Mouse (Mus musculus): Measurements from ENCODE around the gene Sox5. TPM values are rescaled to one million over a fixed set of nuclear protein-coding genes. Genes with fewer than 3 reads are reported as not detected.
A peak's percentile ranks its signal among the peaks of the same experiment; 100 is the strongest.

Sox5 gene
- total RNA-seq, 2 experiments from 2014 or later = 0.10 TPM; not detected in 1

- ATAC-seq (replicated peaks; ENCODE audit: poor library complexity) = no peak
Measured at GRCm38 (mm10) chr6:144453147-144453546, 328.6 kb downstream of the Sox5 start.

GRCm38 (mm10) chr6:144452200-144452977 is 329.4 kb downstream of the Sox5 start:
- ATAC-seq (replicated peaks; ENCODE audit: poor library complexity) = no peak

DNA sequence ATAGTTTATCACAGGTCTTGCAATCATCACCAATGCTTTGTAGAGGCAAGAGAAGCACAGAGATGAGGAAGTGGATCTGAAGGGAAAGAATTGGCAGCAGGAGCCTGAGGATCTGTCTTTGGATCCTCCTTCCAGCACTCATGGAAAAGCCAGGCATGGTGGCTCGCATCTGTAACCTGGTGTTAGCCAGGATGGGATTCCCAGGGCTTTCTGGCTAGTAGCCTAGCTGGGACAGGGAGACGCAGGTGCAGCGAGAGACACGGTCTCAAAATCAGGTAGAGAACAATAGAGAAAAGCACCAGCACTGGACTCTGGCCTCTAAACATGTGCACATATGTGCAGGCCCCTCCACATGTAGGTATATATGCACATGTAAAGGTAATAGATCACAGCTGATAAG is 330.1 kb downstream of the Sox5 start:
- ATAC-seq (replicated peaks; ENCODE audit: poor library complexity) = no peak

DNA sequence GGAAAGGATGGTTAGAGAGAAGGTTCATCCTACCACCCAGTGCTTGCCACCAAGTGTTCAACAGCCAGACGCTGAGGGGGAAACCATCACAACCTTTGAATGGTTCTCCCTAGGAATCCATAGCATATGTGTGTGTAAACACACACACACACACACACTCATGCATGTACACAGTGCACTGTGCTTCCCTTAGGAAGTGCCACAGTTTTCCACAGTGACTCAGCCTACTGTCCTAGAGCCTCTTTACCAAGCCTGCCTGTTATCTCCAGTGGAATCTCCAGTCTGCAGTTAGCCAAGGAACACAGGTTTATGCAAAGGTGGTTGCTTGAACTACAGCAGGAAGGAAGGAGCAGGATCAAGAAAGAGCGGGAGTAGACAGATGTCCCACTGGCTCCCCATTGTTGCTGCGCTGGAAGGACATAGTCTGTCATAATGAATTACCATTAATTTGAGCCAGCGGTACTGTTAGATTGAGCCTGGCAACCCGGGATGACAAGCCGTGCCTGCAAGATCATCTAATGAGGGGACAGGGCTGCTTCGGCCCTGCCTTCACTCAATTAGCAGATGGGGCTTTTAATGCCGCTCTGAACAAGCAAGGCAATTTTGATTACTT is 335.9 kb downstream of the Sox5 start:
- ATAC-seq (replicated peaks; ENCODE audit: poor library complexity) = no peak

GRCm38 (mm10) chr6:144444367-144444766 is 337.4 kb downstream of the Sox5 start:
- no peak for ATAC-seq (replicated peaks; ENCODE audit: poor library complexity)

DNA sequence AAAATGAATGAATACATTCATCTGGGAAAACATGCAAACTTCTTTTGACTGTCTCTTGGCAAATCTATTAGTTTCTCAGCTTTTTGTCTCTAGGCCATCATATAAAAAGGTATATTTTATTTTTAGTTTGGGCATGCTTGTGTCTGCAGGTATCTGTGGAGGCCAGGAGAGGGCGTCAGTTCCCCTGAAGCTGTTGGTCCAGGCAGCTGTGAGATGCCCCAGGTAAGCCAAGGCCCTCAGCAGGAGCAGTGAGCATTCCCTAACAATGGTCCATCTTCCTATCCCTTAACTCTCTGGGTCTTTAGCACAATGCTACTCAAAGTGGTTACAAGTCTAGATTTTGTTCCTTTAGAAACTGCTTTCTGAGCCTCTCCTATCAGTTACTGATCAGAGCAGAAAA is 338.1 kb downstream of the Sox5 start:
- no peak for ATAC-seq (replicated peaks; ENCODE audit: poor library complexity)

DNA sequence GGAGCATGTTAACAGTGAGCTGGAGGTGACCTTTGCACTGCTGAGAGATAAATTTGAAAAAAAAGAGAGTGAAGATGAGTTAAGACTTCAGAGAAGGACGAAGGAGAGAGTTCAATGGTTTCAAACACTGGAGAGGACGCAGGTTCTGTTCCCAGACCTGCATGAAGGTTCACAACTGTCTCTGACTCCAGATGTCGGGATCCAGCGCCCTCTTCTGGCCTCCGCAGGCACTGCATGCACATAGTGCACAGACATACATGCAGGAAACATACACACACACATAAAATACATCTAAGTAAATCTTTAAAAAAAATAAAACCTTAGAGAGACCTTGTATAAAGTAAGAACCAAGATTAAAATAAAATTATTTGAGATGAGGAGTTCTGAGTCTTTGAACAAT is 352.5 kb downstream of the Sox5 start:
- ATAC-seq (replicated peaks; ENCODE audit: poor library complexity) = no peak

DNA sequence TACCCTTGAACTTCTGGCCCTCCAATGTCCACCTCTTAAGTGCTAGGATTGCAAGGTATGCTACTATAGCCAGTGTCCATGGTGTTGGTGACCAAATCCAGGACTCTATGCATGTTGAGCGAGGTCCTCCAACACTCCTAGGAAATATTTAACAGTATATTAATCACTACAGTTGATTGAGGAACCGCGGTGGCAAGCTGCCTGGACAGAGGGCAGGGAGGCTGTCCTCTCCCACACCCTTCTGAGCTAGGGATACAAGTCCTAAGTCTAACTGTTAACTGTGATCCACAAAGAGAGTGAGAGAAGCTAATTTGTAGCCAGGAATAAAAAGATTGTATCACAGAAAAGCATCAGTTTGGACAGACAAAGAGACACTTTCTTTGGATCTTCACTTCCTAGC is 373.7 kb downstream of the Sox5 start:
- ATAC-seq (replicated peaks; ENCODE audit: poor library complexity) = no peak

DNA sequence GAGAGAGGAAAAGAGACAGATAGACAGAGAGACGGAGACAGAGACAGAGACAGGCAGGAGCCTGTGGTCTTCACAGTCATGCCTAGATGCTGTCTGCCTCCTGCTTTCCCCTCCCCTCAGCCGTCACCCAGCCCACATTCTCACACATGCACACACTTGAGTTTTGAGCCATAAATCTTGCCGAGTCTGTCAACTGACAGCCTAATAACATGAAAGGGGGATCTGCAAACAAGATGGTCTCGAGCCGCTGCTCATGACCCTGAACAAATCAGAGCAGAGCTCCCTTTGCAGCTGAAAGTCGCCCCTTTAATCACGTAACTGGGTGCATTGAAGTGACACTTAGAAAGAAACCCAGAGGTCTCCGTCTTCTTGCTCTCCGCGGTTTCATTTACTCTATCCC is 383.7 kb downstream of the Sox5 start:
- ATAC-seq (replicated peaks; ENCODE audit: poor library complexity) = no peak

DNA sequence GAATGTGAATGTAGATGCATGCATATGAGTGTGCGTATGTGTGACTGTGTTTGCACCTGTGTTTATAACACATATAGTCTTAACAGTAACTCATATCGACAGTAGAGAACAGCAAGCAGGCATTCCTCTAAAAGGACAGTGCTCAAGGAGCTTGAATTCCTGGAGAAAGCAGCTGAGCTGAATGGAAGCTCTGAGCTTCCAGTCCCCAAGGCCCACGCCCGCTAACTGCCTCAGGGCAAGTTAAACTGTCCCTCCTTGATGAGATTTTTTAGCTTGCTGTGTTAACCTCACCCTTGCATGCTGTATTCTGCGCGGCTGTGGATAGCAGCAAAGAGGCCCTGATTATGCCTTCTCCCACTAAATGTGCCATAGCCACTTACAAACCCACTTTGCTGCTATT is 388.6 kb downstream of the Sox5 start:
- ATAC-seq (replicated peaks; ENCODE audit: poor library complexity) = no peak

- no peak for ATAC-seq (replicated peaks; ENCODE audit: poor library complexity)
Measured at GRCm38 (mm10) chr6:144389333-144390054, 392.3 kb downstream of the Sox5 start.

- no peak for ATAC-seq (replicated peaks; ENCODE audit: poor library complexity)
Measured at GRCm38 (mm10) chr6:144387539-144388255, 394.1 kb downstream of the Sox5 start.

DNA sequence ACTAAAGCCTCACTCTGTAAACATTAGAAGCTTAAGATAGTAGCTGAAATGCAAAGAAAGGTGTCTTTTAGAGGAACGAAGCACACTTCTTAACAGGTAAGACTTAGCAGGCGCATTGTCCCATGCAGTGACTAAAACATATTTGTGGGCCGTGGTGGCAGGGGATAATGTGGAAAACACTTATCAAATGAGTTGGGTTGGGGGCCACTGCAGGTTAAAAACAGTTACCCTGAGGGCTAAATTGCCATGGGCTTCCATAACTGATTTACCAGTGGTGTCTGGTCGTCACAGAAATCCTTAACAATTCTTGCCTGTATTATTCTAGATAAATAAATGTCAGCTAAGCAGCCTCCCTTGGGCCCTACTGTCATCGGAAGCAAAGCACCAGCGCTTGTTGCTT is 401.1 kb downstream of the Sox5 start:
- ATAC-seq (replicated peaks; ENCODE audit: poor library complexity) = no peak

GRCm38 (mm10) chr6:144380171-144380570 is 401.6 kb downstream of the Sox5 start:
- ATAC-seq (replicated peaks; ENCODE audit: poor library complexity) = no peak

DNA sequence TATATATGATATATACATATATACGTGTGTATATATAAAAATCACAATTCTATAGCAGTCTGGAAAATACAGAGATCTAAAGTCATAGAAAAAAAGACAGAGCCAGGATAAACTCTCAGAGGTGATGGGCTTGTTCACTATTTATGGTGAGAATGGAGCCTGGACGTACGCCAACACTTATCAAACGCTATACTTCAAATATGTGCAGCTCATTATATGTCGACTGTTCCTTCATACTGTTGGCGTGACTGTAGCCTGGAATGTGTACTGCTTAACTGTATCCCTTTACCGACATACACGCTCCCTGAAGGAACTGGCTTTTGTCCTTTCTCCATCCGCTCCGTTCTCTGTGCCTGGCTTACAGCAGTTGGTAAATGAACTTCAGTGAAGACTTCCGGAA is 407.0 kb downstream of the Sox5 start:
- ATAC-seq (replicated peaks; ENCODE audit: poor library complexity) = no peak

- ATAC-seq (replicated peaks; ENCODE audit: poor library complexity) = peak; percentile 85
Measured at GRCm38 (mm10) chr6:144370699-144371098, 411.1 kb downstream of the Sox5 start.

DNA sequence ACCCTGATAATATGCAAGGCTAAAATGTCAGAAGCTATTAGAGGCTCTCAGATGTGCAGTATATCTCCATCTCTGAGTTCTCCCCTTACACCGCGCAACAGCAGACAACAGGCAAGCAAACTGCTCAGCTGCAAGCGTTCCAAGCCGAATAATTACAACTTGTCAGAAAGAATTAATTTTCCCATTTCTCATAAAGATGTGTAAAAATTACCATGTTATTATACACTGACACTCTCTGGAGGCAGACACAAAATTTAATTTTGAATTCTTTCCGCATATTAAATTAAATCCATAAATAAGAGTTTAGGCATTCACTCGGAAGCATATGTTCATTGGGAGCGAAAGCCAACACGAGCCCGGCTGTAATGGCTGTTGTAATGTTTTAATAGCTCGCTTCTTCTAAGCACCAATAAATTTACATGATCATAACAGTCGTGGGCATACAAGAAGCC is 414.1 kb downstream of the Sox5 start:
- no peak for ATAC-seq (replicated peaks; ENCODE audit: poor library complexity)

- no peak for ATAC-seq (replicated peaks; ENCODE audit: poor library complexity)
Measured at GRCm38 (mm10) chr6:144361267-144362038, 420.3 kb downstream of the Sox5 start.

DNA sequence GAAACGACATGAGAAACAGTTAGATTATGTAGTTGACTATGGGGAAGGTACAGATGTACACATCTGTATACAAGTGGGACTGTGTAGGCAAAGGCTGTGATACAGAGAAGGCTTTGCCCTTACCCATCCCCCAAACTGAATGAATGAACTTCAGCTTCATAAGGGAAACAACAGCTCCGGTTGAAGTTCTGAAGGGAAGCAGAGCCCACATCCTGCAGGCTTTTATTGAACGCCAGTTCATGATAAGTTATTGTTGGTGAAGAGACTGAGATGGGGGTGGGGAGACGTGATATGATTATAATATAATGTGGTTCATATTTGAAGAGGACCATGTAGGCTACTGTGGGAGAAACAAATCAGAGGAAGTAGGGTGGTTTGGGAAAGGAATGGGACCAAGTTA is 424.7 kb downstream of the Sox5 start:
- ATAC-seq (replicated peaks; ENCODE audit: poor library complexity) = no peak

GRCm38 (mm10) chr6:144351049-144351448 is 430.7 kb downstream of the Sox5 start:
- no peak for ATAC-seq (replicated peaks; ENCODE audit: poor library complexity)

- no peak for ATAC-seq (replicated peaks; ENCODE audit: poor library complexity)
Measured at GRCm38 (mm10) chr6:144343338-144343737, 438.4 kb downstream of the Sox5 start.
